Mouse (Mus musculus): ENCODE measurements around the gene Cbfa2t3. TPM values are rescaled to one million over a fixed set of nuclear protein-coding genes. Genes with fewer than 3 reads are reported as not detected.

Gene Cbfa2t3
- total and polyA plus RNA-seq, 3 experiments: 10.5 to 102 TPM; not detected in 1

DNA sequence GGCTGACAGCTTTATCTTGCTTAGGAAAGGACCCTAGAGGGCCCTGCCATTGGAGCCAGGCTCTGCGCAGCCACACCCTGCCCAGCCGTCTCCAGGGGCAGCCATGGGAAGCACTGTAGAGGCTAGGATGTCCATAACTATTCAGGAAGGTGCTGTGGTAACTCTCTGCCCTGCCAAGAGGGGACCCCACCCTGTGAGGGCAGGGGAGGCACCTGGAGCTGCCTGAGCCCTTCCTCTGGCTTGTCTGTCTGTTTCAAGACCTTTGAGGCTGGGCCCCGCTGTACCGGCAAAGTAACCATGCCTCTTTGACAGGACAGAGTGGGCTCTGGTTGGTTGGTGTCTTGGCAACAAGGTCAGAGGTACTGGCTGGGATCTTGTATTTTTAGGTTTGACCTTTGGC, 58.1 kb downstream of the Cbfa2t3 start:
- TF ChIP-seq MAFK (IDR thresholded peaks at IDR 0.05; ENCODE audit: borderline replicate concordance, low read depth, low read length): no peak
- 0 out of 4 replicates have a peak, but pooled peaks of 1 of the 2 experiments have one; percentile 30 for TF ChIP-seq POLR2A (IDR thresholded peaks at IDR 0.05; ENCODE audit: control insufficient read depth in 1 of 2, insufficient read depth in 1 of 2, low read depth in 1 of 2, low read length in 2 of 2, poor library complexity in 1 of 2)
- Histone ChIP-seq H3K27ac (ENCODE audit: control insufficient read depth, low read depth, low read length) (no peak overlapping the region), H3K9me3 (replicated peaks; ENCODE audit: insufficient read depth, low read length) (no peaks in the 10 kb centered on the region), H3K36me3 (ENCODE audit: control insufficient read depth in 1 of 2, insufficient read depth in 2 of 2, low read length in 2 of 2) (peaks cover 8 to 12% of the 10 kb centered on the region in 2 experiments), H3K4me3 (ENCODE audit: control insufficient read depth in 1 of 2, insufficient read depth in 1 of 2, low read depth in 2 of 2, low read length in 2 of 2) (no peak overlapping the region), H3K27me3 (ENCODE audit: control insufficient read depth in 1 of 2, insufficient read depth in 2 of 2, low read length in 2 of 2) (no peaks in the 10 kb centered on the region), H3K9ac (ENCODE audit: control insufficient read depth, low read depth, low read length, poor library complexity, severe bottlenecking) (no peak overlapping the region), H3K4me1 (ENCODE audit: control insufficient read depth in 1 of 2, insufficient read depth in 2 of 2, low read length in 2 of 2) (peaks cover 0 to 16% of the 10 kb centered on the region in 2 experiments; a peak in 2 of 4 replicates), H3K79me2 (ENCODE audit: control insufficient read depth, insufficient read depth, low read length, poor library complexity) (no peaks in the 10 kb centered on the region)
- no peak for DNase-seq (ENCODE audit: low read depth, low spot score)

- Histone ChIP-seq H3K9ac (ENCODE audit: control insufficient read depth, low read depth, low read length, poor library complexity, severe bottlenecking) (no peak overlapping the region), H3K27me3 (ENCODE audit: control insufficient read depth in 1 of 2, insufficient read depth in 2 of 2, low read length in 2 of 2) (no peaks in the 10 kb centered on the region), H3K36me3 (ENCODE audit: control insufficient read depth in 1 of 2, insufficient read depth in 2 of 2, low read length in 2 of 2) (peaks cover 7 to 12% of the 10 kb centered on the region in 2 experiments), H3K4me1 (ENCODE audit: control insufficient read depth in 1 of 2, insufficient read depth in 2 of 2, low read length in 2 of 2) (peaks cover 0 to 20% of the 10 kb centered on the region in 2 experiments; a peak in 2 of 4 replicates), H3K27ac (ENCODE audit: control insufficient read depth, low read depth, low read length) (no peak overlapping the region), H3K79me2 (ENCODE audit: control insufficient read depth, insufficient read depth, low read length, poor library complexity) (no peaks in the 10 kb centered on the region), H3K9me3 (replicated peaks; ENCODE audit: insufficient read depth, low read length) (no peaks in the 10 kb centered on the region), H3K4me3 (ENCODE audit: control insufficient read depth in 1 of 2, insufficient read depth in 1 of 2, low read depth in 2 of 2, low read length in 2 of 2) (no peak overlapping the region)
- TF ChIP-seq POLR2AphosphoS2 (IDR thresholded peaks at IDR 0.05; ENCODE audit: low read length): 0 out of 2 replicates have a peak, but pooled peaks have one; percentile 13
- TF ChIP-seq POLR2A (IDR thresholded peaks at IDR 0.05; ENCODE audit: control insufficient read depth in 1 of 2, insufficient read depth in 1 of 2, low read depth in 1 of 2, low read length in 2 of 2, poor library complexity in 1 of 2): peak in 1 of 2 experiments; percentile 8; a peak in 1 of 4 replicates
- TF ChIP-seq BHLHE40 (IDR thresholded peaks at IDR 0.05; ENCODE audit: borderline replicate concordance, low read depth, low read length): no peak
- no peak for DNase-seq (ENCODE audit: low read depth, low spot score)
These were observed 59.2 kb downstream of the Cbfa2t3 start for GRCm38 (mm10) chr8:122639521-122640248.

GRCm38 (mm10) chr8:122638601-122639000, 60.3 kb downstream of the Cbfa2t3 start:
- no peak for TF ChIP-seq NELFE (IDR thresholded peaks at IDR 0.05; ENCODE audit: low read depth, low read length)
- no peak for TF ChIP-seq CHD1 (IDR thresholded peaks at IDR 0.05; ENCODE audit: low read depth, low read length)
- no peak for TF ChIP-seq MAZ (IDR thresholded peaks at IDR 0.05; ENCODE audit: low read depth, low read length)
- no peak for TF ChIP-seq MYC (IDR thresholded peaks at IDR 0.05; ENCODE audit: low read depth, low read length)
- no peak for TF ChIP-seq E2F4 (IDR thresholded peaks at IDR 0.05; ENCODE audit: borderline replicate concordance, low read depth, low read length)
- no peak for TF ChIP-seq TCF12 (IDR thresholded peaks at IDR 0.05; ENCODE audit: low read depth, low read length)
- no peak for TF ChIP-seq MXI1 (IDR thresholded peaks at IDR 0.05; ENCODE audit: low read depth, low read length)
- no peak for TF ChIP-seq POLR2A (IDR thresholded peaks at IDR 0.05; ENCODE audit: control insufficient read depth in 1 of 2, insufficient read depth in 1 of 2, low read depth in 1 of 2, low read length in 2 of 2, poor library complexity in 1 of 2)
- no peak for TF ChIP-seq RAD21 (IDR thresholded peaks at IDR 0.05; ENCODE audit: low read depth, low read length)
- TF ChIP-seq MAFK (IDR thresholded peaks at IDR 0.05; ENCODE audit: borderline replicate concordance, low read depth, low read length): no peak
- no peak for TF ChIP-seq GABPA (IDR thresholded peaks at IDR 0.05; ENCODE audit: low read depth, low read length)
- no peak for TF ChIP-seq ZNF384 (IDR thresholded peaks at IDR 0.05; ENCODE audit: low read depth, low read length)
- no peak; the same call in 1 of the 2 replicates for TF ChIP-seq POLR2AphosphoS2 (IDR thresholded peaks at IDR 0.05; ENCODE audit: low read length)
- TF ChIP-seq TAL1 (IDR thresholded peaks at IDR 0.05; ENCODE audit: low read length): no peak
- Histone ChIP-seq H3K9ac (ENCODE audit: control insufficient read depth, low read depth, low read length, poor library complexity, severe bottlenecking) (no peak overlapping the region), H3K27ac (ENCODE audit: control insufficient read depth, low read depth, low read length) (no peak overlapping the region), H3K4me1 (ENCODE audit: control insufficient read depth in 1 of 2, insufficient read depth in 2 of 2, low read length in 2 of 2) (peaks cover 0 to 20% of the 10 kb centered on the region in 2 experiments; a peak in 2 of 4 replicates), H3K79me2 (ENCODE audit: control insufficient read depth, insufficient read depth, low read length, poor library complexity) (no peaks in the 10 kb centered on the region), H3K4me3 (ENCODE audit: control insufficient read depth in 1 of 2, insufficient read depth in 1 of 2, low read depth in 2 of 2, low read length in 2 of 2) (no peak overlapping the region), H3K27me3 (ENCODE audit: control insufficient read depth in 1 of 2, insufficient read depth in 2 of 2, low read length in 2 of 2) (no peaks in the 10 kb centered on the region), H3K9me3 (replicated peaks; ENCODE audit: insufficient read depth, low read length) (no peaks in the 10 kb centered on the region), H3K36me3 (ENCODE audit: control insufficient read depth in 1 of 2, insufficient read depth in 2 of 2, low read length in 2 of 2) (peaks cover 12 to 14% of the 10 kb centered on the region in 2 experiments)
- DNase-seq (ENCODE audit: low read depth, low spot score): no peak

All from MEL (cell line).